Mouse (Mus musculus): Measurements from ENCODE around the gene Bglap2. TPM values are rescaled to one million over a fixed set of nuclear protein-coding genes. Genes with fewer than 3 reads are reported as not detected.
"Not testable (repeated sequence)": the region's sequence is repeated elsewhere in the genome, so short reads cannot be mapped to it uniquely, and the experiment has no call there.

The Bglap2 gene
- not detected in 2 replicates for polyA plus RNA-seq (2016; fragmentation: Nextera tagmentation; extraction: Ambion mirVana)

GRCm38 (mm10) chr3:88378599-88378998, at the start of gene Bglap2:
Gene Bglap2 (minus strand): TSS chr3:88378699.
- not testable (repeated sequence) for H3K27ac ChIP-seq; H3K36me3 ChIP-seq; H3K27me3 ChIP-seq (ENCODE audit: insufficient read depth, poor library complexity, severe bottlenecking); H3K9me3 ChIP-seq; H3K4me3 ChIP-seq; DNase-seq (ENCODE audit: low spot score)
- 79% methylated on average over 5 of the region's 5 CpGs for WGBS
- H3K4me1 ChIP-seq: peaks cover 11% of the 10 kb centered on the region

GRCm38 (mm10) chr3:88427342-88427905, 48.9 kb upstream of the Bglap2 start:
- H3K4me1 ChIP-seq: peaks cover 15% of the 10 kb centered on the region
- no peaks in the 10 kb centered on the region for H3K27me3 ChIP-seq (ENCODE audit: insufficient read depth, poor library complexity, severe bottlenecking)
- no peak overlapping the region for H3K4me3 ChIP-seq
- H3K36me3 ChIP-seq: no peaks in the 10 kb centered on the region
- no peaks in the 10 kb centered on the region for H3K9me3 ChIP-seq
- DNase-seq (ENCODE audit: low spot score): no peak
- no peak overlapping the region for H3K27ac ChIP-seq
- 71% methylated on average over 4 of the region's 4 CpGs for WGBS

- Histone ChIP-seq H3K9me3 (no peaks in the 10 kb centered on the region), H3K27ac (peak overlapping the region; percentile 81; the same call in 1 of the 2 replicates), H3K27me3 (ENCODE audit: insufficient read depth, poor library complexity, severe bottlenecking) (no peaks in the 10 kb centered on the region), H3K4me3 (peak overlapping the region; percentile 91; the same call in 1 of the 2 replicates), H3K4me1 (peaks cover 23% of the 10 kb centered on the region), H3K36me3 (peaks cover 8% of the 10 kb centered on the region)
- DNase-seq (ENCODE audit: low spot score): no peak
- WGBS: 84% methylated on average over 10 of the region's 10 CpGs
These were observed 47.4 kb upstream of the Bglap2 start for GRCm38 (mm10) chr3:88425708-88426420.

DNA sequence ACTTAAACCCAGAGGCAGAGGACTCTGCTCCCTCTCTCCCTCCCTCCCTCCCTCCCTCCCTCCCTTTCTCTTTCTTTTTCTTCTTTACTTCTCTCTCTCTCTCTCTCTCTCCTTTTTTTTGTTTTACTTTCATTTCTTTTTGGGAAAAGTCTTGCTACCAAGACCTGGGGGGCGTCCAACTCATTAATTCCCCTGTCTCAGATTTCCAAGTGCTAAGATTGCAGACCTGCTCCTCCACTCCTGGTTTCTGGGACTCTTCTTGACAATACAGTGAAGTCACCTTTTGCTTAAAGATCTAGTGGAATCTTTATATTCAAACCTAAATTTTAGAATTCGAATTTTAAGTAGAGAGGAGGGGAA, 46.8 kb upstream of the Bglap2 start:
- H3K4me3 ChIP-seq: peak overlapping the region; percentile 91
- H3K27me3 ChIP-seq (ENCODE audit: insufficient read depth, poor library complexity, severe bottlenecking): no peaks in the 10 kb centered on the region
- H3K9me3 ChIP-seq: no peaks in the 10 kb centered on the region
- no peak for DNase-seq (ENCODE audit: low spot score)
- H3K36me3 ChIP-seq: peaks cover 13% of the 10 kb centered on the region
- H3K4me1 ChIP-seq: peaks cover 23% of the 10 kb centered on the region
- peak overlapping the region; percentile 81; the same call in 1 of the 2 replicates for H3K27ac ChIP-seq
- 17% methylated on average over 2 of the region's 2 CpGs for WGBS

DNA sequence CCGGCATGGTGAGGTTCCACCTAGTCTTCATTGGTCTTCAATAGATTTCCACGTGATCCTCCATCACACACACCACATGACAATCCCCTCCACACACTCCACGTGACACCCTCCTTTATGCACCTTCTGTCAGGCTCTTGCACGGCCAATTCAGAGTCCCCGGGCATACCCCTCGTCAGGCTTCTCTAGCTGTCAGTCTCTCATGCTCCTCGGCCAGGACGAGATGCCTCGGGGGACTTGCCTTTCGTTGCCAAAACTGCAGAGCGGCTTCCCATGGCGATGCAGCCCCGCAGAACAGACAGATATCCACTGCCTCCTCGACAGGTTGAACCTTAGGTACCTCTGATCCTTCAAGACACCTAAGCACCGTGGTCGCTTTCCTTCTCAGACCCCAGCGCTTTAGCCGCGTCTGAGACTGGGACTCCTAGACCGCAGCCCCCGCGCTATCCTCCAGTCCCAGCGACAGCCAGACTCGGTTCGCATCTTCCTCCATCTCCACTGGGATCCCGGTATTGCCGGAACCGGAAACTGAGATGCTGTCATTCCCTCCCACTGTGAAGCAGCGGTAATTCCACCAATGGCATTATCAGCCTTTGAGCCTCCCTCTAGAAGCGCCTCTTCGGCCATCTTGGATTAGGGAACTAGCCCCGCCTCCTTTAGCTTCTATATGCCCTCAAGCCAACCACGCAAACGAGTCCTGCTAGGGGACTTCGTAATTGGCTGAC, 46.3 kb upstream of the Bglap2 start, which contains the start of gene Slc25a44:
Gene Slc25a44 (minus strand): TSS at position 535 of the 725 bp plus-strand sequence.
- Histone ChIP-seq H3K36me3 (peaks cover 19% of the 10 kb centered on the region), H3K27me3 (ENCODE audit: insufficient read depth, poor library complexity, severe bottlenecking) (no peaks in the 10 kb centered on the region), H3K27ac (peak within 1 kb of the TSS; percentile 81), H3K4me1 (peaks cover 23% of the 10 kb centered on the region), H3K9me3 (no peaks in the 10 kb centered on the region), H3K4me3 (peak within 1 kb of the TSS; percentile 91)
- DNase-seq (ENCODE audit: low spot score): peak; percentile 99
- 2% methylated on average over 35 of the region's 35 CpGs for WGBS

DNA sequence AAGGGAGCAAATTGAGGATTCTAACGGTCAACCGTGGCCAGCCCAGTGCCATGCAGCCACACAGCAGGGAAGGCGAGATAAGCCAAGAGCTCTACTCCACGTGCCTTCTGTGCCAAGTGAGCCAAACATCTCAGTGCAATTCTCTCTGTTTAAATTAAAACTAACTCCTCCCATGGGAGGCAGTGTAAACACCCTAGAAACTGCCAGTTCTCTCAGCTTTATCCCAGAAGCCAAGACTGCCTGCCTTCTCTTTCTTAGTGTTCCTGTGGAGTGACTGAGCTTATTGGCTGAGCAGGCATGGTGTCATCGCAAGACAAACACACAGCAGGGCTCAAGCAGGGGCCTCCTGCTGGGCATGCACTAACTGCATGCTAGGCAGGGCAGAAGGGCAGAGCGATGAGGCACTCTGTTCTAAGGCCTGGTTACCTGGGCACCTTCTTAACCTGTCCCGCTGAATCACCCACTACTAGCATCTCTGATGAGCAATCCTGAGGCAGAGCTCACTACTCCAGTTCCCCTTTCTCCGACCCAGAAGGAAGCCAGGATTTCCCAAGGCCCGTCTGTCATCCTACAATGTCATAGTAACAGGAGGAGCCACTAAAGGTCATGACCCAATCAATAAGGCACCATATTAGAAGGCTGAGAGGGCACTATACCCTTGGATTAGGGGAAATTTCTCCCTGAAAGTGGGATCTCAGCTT, 43.7 kb upstream of the Bglap2 start:
- Histone ChIP-seq H3K4me1 (peaks cover 30% of the 10 kb centered on the region), H3K27me3 (ENCODE audit: insufficient read depth, poor library complexity, severe bottlenecking) (no peaks in the 10 kb centered on the region), H3K36me3 (peaks cover 45% of the 10 kb centered on the region), H3K4me3 (no peak overlapping the region), H3K27ac (no peak overlapping the region), H3K9me3 (no peaks in the 10 kb centered on the region)
- WGBS: 31% methylated on average over 9 of the region's 9 CpGs
- no peak for DNase-seq (ENCODE audit: low spot score)

- H3K4me3 ChIP-seq: no peak overlapping the region
- no peaks in the 10 kb centered on the region for H3K9me3 ChIP-seq
- H3K27ac ChIP-seq: no peak overlapping the region
- DNase-seq (ENCODE audit: low spot score): peak; percentile 63
- H3K27me3 ChIP-seq (ENCODE audit: insufficient read depth, poor library complexity, severe bottlenecking): no peaks in the 10 kb centered on the region
- 93% methylated on average over 19 of the region's 19 CpGs for WGBS
- peaks cover 34% of the 10 kb centered on the region for H3K4me1 ChIP-seq
- H3K36me3 ChIP-seq: peaks cover 56% of the 10 kb centered on the region
These were observed 42.3 kb upstream of the Bglap2 start for GRCm38 (mm10) chr3:88420771-88421170.

DNA sequence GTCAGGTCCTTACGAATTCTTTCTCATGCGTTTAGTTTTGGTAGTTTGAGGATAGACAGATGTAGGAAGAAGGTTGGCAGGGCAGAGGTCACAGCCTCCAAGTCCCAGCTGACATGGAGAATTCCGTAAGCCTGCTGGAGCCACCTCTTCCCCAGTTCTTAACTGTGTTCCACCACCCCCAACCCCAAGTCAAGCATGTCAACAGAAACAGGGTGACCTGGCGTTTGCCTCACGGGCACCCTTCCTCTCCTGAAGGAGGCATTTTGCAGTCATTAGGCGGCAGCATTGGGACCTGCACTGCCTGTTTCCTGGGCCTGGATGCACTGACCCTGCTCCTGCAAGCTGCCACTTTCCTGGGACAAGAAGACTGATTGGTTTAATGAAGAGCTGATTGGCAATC, 39.5 kb upstream of the Bglap2 start:
- H3K36me3 ChIP-seq: peaks cover 79% of the 10 kb centered on the region
- no peak overlapping the region for H3K4me3 ChIP-seq
- H3K27ac ChIP-seq: no peak overlapping the region
- H3K27me3 ChIP-seq (ENCODE audit: insufficient read depth, poor library complexity, severe bottlenecking): no peaks in the 10 kb centered on the region
- H3K9me3 ChIP-seq: no peaks in the 10 kb centered on the region
- H3K4me1 ChIP-seq: peaks cover 24% of the 10 kb centered on the region
- WGBS: 77% methylated on average over 6 of the region's 6 CpGs
- no peak for DNase-seq (ENCODE audit: low spot score)

DNA sequence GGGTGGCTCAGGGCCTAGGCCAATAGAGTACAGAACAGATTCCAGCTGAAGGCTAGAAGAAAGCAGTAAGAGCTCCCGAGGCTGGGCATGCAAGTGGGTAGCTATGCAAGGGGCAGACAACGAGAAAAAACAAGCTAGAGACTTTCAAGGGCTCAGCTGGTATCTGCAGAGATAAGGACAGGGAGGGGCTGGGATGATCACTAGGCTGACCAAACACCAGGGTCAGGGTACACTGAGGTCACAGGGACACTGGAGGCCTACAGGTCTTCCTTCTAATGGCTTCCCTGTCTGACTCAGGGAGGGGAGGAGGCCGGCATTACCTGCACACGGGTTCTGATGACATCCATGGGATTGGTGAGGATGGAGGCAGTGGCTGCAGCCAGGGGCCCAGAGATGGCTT, 37.2 kb upstream of the Bglap2 start:
- no peaks in the 10 kb centered on the region for H3K9me3 ChIP-seq
- H3K27ac ChIP-seq: peak overlapping the region; percentile 50; the same call in 1 of the 2 replicates
- no peaks in the 10 kb centered on the region for H3K27me3 ChIP-seq (ENCODE audit: insufficient read depth, poor library complexity, severe bottlenecking)
- peak; percentile 74 for DNase-seq (ENCODE audit: low spot score)
- H3K4me3 ChIP-seq: no peak overlapping the region
- H3K4me1 ChIP-seq: peaks cover 27% of the 10 kb centered on the region
- H3K36me3 ChIP-seq: peaks cover 88% of the 10 kb centered on the region
- WGBS: 51% methylated on average over 4 of the region's 4 CpGs

GRCm38 (mm10) chr3:88412636-88413035, 34.1 kb upstream of the Bglap2 start:
- no peak overlapping the region for H3K4me3 ChIP-seq
- peaks cover 61% of the 10 kb centered on the region for H3K36me3 ChIP-seq
- WGBS: 80% methylated on average over 11 of the region's 11 CpGs

GRCm38 (mm10) chr3:88411681-88412080, 33.2 kb upstream of the Bglap2 start:
- no peak overlapping the region for H3K4me3 ChIP-seq
- no peak overlapping the region for H3K27ac ChIP-seq
- no peaks in the 10 kb centered on the region for H3K27me3 ChIP-seq (ENCODE audit: insufficient read depth, poor library complexity, severe bottlenecking)
- DNase-seq (ENCODE audit: low spot score): peak; percentile 75
- peaks cover 54% of the 10 kb centered on the region for H3K36me3 ChIP-seq
- 86% methylated on average over 4 of the region's 4 CpGs for WGBS
- H3K9me3 ChIP-seq: no peaks in the 10 kb centered on the region
- H3K4me1 ChIP-seq: peaks cover 50% of the 10 kb centered on the region

More at GRCm38 (mm10) chr3:88412636-88413035, 34.1 kb upstream of the Bglap2 start:
- H3K9me3 ChIP-seq: no peaks in the 10 kb centered on the region
- H3K4me1 ChIP-seq: peaks cover 44% of the 10 kb centered on the region
- no peak overlapping the region for H3K27ac ChIP-seq
- DNase-seq (ENCODE audit: low spot score): peak; percentile 59
- no peaks in the 10 kb centered on the region for H3K27me3 ChIP-seq (ENCODE audit: insufficient read depth, poor library complexity, severe bottlenecking)

- Histone ChIP-seq H3K4me1 (peaks cover 45% of the 10 kb centered on the region), H3K27me3 (ENCODE audit: insufficient read depth, poor library complexity, severe bottlenecking) (no peaks in the 10 kb centered on the region), H3K9me3 (no peaks in the 10 kb centered on the region), H3K4me3 (peak overlapping the region; percentile 71), H3K27ac (peak overlapping the region; percentile 97), H3K36me3 (peaks cover 43% of the 10 kb centered on the region)
- WGBS: 21% methylated on average over 7 of the region's 7 CpGs
- peak; percentile 76 for DNase-seq (ENCODE audit: low spot score)
These were observed 32.1 kb upstream of the Bglap2 start for GRCm38 (mm10) chr3:88410645-88411031.

Data from heart, embryonic 10.5 days (tissue).